Mouse (Mus musculus) brain, embryonic 14.5 days (tissue): ENCODE measurements around the gene Dock8.

Experiments used
- CTCF ChIP-seq: fragments of 200-500 bp; IDR thresholded peaks from 2 replicates; pipeline ENCODE4 v1.5.1; 2012; ENCODE audit warnings: inconsistent platforms, mild to moderate bottlenecking, moderate library complexity, borderline replicate concordance; ENCODE audit not compliant: insufficient read depth, insufficient read length; ENCODE audit errors: extremely low read depth
- POLR2A ChIP-seq: fragments of 200-500 bp; IDR thresholded peaks from 2 replicates; pipeline ENCODE4 v1.6.1; 2012; ENCODE audit warnings: mild to moderate bottlenecking, inconsistent platforms, borderline replicate concordance; ENCODE audit not compliant: poor library complexity, insufficient read depth, insufficient read length, severe bottlenecking; ENCODE audit errors: extremely low read depth

- TF ChIP-seq CTCF: no peak
- TF ChIP-seq POLR2A: no peak
Measured at GRCm38 (mm10) chr19:25246062-25246461, 246.7 kb downstream of the Dock8 start.
